Mouse (Mus musculus) right cerebral cortex, postnatal 36 days (tissue): ENCODE results near the gene Gcg.

Source experiments
- DNase-seq, 2 experiments: peaks; one replicate each; pipeline ENCODE4 v3.0.0; 2022; ENCODE audit warnings: low spot score in 2 of 2, mixed read lengths in 1 of 2

Gcg gene

DNA sequence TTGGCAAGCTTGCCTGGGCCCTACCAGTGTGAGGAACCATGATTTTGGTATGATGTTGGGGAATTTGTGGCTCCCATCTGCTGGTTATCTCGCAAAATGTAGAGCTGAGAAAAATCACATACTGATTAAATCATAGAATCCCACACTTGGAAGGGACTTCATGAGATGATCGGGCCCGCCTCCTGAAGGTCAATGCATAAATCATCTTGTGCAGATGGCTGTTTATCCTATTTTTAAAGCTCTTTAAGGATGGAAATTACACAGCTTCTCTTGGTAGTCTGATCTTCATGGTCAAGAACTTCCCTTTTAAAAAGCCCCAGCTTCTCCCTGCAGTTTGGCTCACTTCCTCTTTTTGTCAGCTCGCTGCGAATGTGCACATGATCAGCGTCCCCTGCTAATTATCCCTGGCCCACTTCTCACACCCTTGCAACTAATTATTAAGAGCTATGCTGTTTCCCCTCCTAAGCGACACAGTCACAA lies 23.2 kb downstream of the Gcg start:
- peak in 1 of 2 experiments; percentile 20 for DNase-seq

- no peak for DNase-seq
Observed at GRCm38 (mm10) chr2:62459241-62460174, 23.9 kb downstream of the Gcg start.

GRCm38 (mm10) chr2:62458070-62458469 lies 25.4 kb downstream of the Gcg start:
- no peak for DNase-seq

DNA sequence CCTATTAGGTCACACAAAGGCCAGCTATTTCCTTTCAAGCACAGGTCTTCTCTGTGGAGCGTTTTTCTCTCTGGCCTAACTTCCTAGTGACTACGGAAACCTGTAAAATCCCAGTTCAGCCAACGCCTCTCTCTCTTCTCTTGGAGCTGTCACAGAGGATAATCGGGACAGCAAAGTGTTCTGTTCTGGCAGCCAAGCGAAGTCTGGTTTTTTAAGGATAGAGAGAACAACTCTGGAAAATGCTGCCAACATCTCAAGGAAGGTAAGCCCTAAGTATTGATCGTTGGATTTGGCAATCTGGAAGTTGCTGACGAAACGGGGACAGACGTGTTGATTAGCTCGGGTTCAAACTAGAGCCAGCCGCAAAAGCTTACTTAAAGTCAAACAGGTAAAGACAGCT lies 28.5 kb downstream of the Gcg start:
- DNase-seq, result peak in 1 of 2 experiments; percentile 24

DNA sequence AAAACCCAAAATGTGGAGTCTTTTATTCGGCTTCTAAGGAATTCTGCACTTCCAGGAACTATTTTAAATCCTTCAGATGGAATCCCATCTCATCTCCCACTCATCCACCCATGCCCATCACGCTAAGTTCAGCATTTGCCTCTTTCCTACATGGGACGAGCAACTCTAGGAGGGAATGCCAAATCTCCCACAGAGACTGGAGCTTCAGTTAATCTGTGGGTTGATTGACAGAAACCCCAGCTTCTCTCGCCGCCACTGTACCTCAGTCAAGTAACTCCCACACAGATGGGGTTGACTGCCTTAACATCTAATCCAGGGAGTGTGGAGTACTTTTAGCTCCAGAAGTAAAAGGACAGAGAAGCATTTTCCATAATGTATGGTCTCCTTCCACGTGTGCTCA lies 29.4 kb downstream of the Gcg start:
- peak; percentile 28 to 67 for DNase-seq

DNA sequence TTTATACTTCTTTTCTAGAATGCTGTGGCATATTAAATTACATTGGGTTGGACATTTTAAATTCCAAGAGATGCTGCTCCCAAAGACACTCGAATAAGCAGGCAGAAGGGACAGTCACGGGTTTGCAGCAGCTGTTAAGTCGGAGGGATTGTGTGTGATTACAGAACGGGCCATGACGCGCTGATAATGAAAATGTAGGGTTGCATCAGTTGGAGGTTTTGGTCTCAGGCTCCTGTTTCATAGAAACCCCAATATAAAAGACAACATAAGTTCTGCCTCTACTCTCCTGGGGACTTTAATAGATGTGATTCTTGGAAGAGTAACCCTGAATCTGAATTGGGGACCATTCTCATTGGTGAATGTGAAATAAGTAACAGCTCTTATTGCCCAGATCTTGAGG lies 33.1 kb downstream of the Gcg start:
- no peak for DNase-seq

GRCm38 (mm10) chr2:62449692-62450346 lies 33.6 kb downstream of the Gcg start:
- DNase-seq, result no peak

GRCm38 (mm10) chr2:62440802-62441544 lies 42.5 kb downstream of the Gcg start:
- DNase-seq, result no peak

DNA sequence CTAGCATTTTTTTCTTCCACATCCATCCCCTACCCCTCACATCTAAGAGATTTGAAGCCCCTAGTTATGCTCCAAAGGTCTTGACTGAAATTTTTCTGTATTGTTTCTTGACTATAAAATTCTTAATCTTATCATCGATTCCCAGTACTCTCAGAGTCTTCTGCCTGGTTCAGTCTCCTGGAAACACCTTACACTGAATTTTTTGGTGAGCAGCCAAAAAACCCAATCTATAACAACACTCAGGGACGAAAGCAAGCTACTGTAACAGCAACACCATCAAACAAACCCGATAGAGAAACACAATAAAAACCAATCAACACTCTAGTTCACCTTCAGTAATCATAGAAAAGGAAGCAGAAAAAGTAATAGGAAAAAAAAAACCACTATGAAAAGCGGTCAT lies 43.4 kb downstream of the Gcg start:
- no peak for DNase-seq

DNA sequence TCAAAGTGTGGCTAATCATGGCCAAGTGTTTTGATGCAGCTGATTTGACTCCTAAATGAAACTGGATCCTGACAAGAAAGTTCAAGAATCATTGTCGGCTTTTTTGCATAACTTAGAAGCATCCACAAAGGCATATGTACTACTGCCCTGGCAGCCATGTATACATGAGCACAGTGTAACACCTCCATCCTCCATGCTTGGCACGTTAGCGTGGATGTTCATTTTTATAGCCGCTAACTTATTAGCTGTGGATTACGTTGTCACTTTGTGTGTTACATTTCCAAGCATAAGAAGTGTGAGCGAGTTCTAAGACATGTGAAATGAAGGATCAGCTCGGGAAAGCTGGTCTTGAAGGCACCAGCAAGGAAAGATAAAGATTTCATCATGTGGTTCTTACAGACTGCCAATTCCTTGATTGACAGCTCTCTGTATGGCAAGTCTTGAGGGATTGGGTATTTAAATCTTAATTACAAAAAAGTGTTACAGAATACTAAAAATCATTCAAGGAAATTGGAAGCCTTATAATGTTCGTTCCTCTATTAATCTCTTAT lies 52.1 kb downstream of the Gcg start:
- DNase-seq, result no peak

GRCm38 (mm10) chr2:62425941-62426340 lies 57.5 kb downstream of the Gcg start:
- no peak for DNase-seq
